Mouse (Mus musculus): ENCODE data around the gene Ern1. TPM values are rescaled to one million over a fixed set of nuclear protein-coding genes. Genes with fewer than 3 reads are reported as not detected.
"Not testable (repeated sequence)": the region's sequence is repeated elsewhere in the genome, so short reads cannot be mapped to it uniquely, and the experiment has no call there.

Ern1 gene
- total RNA-seq, 2 experiments from 2014 or later: 6.7 to 8.7 TPM

DNA sequence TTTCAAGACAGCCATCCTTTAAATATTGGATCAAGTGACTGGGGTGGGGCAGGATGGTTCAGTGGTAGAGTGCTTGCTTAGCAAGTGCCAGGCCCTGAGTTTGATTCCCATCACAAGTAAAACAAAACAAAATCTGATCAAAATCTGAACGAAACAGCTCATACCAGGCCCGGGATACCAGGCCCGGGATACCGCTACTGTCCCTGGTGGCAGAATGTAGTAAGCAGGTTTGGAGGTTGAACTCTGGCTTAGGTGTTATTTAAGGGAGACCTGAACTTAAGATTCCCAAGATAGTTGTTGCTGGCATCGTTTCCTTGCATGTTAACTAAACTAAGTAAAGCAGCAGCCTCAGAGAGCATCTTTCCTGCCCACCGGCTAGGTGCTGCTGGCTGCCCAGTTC is 18.6 kb upstream of the Ern1 start:
- intact Hi-C loops (cut with DNase I): no loop called here

GRCm38 (mm10) chr11:106504129-106504528 is 16.5 kb upstream of the Ern1 start:
- intact Hi-C loops (cut with DNase I): loop anchor here (5.0 kb wide), 2 partner anchors 108 to 123 kb away; partner anchors contain the start of gene Tex2
- DNase-seq (ENCODE audit: low spot score in 2 of 2): no peak

More for the DNA sequence above, 18.6 kb upstream of the Ern1 start:
- DNase-seq (ENCODE audit: low spot score in 2 of 2): no peak

- DNase-seq (ENCODE audit: low spot score in 2 of 2): peak; percentile 37 to 62
- intact Hi-C loops (cut with DNase I): loop anchor here (5.0 kb wide), 2 partner anchors 109 to 124 kb away; partner anchors contain the start of gene Tex2
Measured at GRCm38 (mm10) chr11:106503425-106503717, 15.7 kb upstream of the Ern1 start.

DNA sequence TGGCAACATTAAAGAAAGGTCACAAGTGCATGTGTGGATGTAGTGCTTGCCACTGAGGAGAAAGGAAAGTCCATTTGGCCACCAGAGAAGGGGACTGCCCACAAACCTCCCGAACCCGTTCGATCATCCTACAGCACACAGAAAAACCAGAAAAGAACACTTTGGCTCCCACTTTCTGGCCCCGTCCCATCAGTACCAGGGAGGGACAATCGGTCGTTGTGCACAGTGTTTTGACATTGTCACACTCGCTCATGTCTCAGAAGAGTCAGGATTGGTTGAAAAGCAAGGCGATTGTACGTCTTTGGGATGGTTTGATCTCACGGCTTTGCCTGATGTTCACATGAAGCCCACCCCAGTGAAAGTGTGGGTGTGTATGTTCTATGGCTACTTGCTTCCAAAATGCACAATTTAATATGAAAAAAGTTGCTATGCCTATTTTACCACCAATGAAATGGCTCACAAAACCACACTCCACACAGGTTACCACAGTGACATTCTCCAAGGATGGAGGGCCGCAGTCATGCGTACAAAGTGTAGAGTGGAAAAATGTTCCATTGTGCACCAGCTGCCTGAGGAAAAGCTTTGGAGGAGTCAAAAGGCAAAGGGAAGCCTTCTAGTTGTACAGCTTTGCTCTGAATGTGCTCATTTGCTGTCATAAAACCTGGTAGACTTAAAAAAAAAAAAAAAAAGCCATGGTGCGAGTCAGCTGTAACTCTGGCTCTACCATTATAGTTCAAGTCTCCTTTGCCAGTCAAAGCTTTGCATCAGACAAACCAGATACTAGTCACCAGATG is 15.2 kb upstream of the Ern1 start:
- no peak for DNase-seq (ENCODE audit: low spot score in 2 of 2)
- intact Hi-C loops (cut with DNase I): loop anchor here (5.0 kb wide), 2 partner anchors 109 to 124 kb away; partner anchors contain the start of gene Tex2

DNA sequence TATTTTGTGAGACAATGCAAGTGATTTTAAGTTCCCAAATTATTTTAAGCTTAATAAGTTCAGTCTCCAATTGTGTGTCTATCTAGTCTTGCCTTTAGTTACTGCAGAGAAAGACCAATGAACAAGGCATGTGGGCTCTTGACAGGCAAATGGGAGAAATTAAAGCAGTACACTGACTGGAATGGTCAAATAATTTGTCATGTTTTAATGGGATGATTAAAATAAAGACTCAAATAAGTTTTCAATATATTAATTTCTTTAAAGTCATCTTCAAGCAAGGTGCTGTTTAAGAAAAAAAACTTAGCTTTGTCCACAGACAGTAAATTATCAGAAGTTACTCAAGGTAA is 14.5 kb upstream of the Ern1 start:
- intact Hi-C loops (cut with DNase I): loop anchor here (5.0 kb wide), 2 partner anchors 110 to 125 kb away; partner anchors contain the start of gene Tex2
- no peak for DNase-seq (ENCODE audit: low spot score in 2 of 2)

DNA sequence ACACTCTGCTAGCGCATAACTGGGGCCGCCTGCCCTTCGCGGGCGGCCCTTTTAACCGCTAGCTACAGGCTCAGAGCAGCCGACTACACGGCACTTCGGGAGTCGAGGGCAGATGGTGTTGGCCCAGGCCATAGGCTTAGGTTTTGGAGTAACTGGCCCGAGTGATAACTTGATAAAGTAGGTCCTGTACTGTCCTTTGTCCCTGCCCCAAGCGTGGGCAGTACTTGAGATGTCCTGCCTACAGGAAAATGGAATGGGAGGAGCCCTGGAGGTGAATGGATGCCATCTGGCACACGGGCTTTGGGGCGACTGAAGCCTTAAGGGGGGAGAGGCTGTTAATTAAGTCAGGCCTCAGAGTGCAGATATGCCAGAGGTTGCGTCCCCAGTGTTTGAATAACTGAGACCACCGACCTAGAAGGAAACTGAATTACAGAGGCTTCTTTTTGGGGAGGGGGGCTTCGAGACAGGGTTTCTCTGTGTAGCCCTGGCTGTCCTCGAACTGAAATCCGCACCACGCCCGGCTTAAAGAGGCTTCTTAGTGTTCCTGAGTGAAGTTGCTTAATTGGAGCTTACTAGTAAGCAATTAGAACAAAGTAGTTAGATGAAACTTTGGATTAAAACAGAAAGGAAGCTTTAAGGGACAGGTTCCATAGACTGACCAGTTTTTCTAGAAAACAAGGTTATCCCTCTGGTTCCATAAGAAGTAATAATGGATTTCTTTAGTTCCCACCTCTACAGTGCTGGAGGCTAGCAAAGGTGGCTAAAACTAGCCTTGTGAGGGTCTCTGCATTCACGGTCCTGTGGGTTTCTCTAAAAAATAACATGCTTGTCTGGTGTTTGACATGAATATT is 13.9 kb upstream of the Ern1 start:
- DNase-seq (ENCODE audit: low spot score in 2 of 2): peak; percentile 45 to 50
- intact Hi-C loops (cut with DNase I): loop anchor here (5.0 kb wide), 2 partner anchors 111 to 126 kb away; partner anchors contain the start of gene Tex2

GRCm38 (mm10) chr11:106500393-106501307 is 13.0 kb upstream of the Ern1 start:
- DNase-seq (ENCODE audit: low spot score in 2 of 2): peak; percentile 98 to 99
- intact Hi-C loops (cut with DNase I): loop anchor here (5.0 kb wide), 2 partner anchors 112 to 127 kb away; partner anchors contain the start of gene Tex2

DNA sequence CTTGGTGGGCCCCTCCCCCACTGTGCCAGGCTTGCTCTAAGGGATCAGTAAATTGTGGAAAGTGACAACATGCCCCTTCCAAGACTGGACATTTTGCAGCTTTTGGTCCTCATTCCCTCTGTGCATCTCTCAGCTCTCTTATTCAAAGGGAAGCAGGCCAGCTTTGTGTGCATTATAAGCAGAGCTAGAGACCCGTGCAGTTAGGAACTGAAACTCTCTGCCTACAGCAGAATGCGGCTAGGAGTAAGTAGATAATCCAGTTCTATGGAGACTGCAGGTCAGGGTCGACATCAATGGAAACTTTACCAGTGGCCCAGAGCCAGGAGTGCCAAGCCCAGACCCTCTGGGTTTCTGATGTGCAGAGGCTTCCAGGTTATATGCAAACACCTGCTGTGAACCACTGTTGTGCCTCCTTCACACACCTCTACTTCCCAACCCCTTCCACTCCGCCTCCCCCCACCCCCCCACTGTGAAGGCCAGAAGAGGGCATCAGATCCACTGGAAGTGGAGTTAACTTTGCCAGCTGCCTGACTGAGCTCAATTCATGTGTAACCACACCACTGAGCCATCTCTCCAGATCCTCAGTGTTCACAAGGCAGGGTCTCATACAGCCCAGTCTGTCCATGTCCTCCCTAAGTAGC is 11.2 kb upstream of the Ern1 start:
- DNase-seq (ENCODE audit: low spot score in 2 of 2): no peak
- intact Hi-C loops (cut with DNase I): no loop called here

GRCm38 (mm10) chr11:106497926-106498325 is 10.3 kb upstream of the Ern1 start:
- intact Hi-C loops (cut with DNase I): no loop called here
- no peak for DNase-seq (ENCODE audit: low spot score in 2 of 2)

- DNase-seq (ENCODE audit: low spot score in 2 of 2); intact Hi-C loops (cut with DNase I): not testable (repeated sequence)
Measured at GRCm38 (mm10) chr11:106497009-106497408, 9.4 kb upstream of the Ern1 start.

DNA sequence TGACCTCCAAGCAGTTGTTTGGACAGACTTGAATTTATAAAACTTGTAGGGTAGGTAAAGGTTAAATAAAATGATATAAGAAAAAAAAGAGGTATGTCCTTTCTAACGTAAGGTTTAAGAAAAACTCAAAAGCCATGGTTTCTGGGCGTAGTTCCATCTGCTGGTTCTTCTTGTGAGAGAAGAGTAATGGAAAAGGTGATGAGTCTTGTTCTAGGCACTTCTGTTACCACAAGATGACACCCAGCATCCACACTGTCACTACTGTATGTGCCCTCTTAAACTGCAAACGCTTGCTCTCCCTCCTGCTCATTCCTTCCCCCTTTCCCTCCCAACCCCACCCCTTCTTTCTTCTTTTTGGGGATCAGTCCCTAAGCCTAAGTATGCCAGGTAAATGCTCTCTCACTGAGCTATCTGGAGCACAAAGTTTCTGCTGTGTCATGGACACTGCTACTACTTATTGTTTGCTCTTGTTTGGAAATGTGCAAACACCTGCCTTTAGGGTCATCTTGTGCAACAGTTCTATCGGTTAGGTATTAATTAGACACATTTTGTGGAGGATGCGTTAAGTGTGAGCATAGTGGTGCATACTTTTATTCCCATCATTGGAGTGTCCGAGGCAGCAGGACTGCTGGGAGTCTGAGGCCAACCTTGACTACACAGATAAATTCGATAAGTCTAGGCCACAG is 5.5 kb upstream of the Ern1 start:
- no peak for DNase-seq (ENCODE audit: low spot score in 2 of 2)
- intact Hi-C loops (cut with DNase I): no loop called here

GRCm38 (mm10) chr11:106491393-106491792 is 3.7 kb upstream of the Ern1 start:
- DNase-seq (ENCODE audit: low spot score in 2 of 2): peak; percentile 57 to 62
- intact Hi-C loops (cut with DNase I): loop anchor here (1.0 kb wide), 1 partner anchor 73 kb away; no protein-coding TSS in a partner anchor

GRCm38 (mm10) chr11:106490600-106490999 is 2.9 kb upstream of the Ern1 start:
- DNase-seq (ENCODE audit: low spot score in 2 of 2); intact Hi-C loops (cut with DNase I): not testable (repeated sequence)

DNA sequence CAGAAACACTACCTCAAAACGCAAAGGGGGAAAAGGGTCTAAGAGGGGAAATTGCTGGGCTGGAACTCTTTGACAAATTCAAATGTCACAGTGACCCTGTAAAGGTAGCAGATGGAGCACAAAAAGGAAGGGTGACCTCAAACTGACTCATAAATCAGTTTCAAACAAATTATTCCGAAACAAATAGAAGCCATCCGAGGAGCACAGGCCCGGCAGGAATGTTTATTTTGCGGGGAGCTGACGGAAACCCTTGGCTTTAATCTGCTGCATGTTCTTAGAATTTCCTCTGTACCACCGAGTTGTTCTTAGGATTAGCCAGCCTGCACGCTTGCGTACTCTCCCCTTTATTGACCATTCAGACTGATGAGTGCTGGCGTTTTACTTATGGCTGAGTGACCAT is 2.4 kb upstream of the Ern1 start:
- intact Hi-C loops (cut with DNase I): no loop called here
- no peak for DNase-seq (ENCODE audit: low spot score in 2 of 2)

DNA sequence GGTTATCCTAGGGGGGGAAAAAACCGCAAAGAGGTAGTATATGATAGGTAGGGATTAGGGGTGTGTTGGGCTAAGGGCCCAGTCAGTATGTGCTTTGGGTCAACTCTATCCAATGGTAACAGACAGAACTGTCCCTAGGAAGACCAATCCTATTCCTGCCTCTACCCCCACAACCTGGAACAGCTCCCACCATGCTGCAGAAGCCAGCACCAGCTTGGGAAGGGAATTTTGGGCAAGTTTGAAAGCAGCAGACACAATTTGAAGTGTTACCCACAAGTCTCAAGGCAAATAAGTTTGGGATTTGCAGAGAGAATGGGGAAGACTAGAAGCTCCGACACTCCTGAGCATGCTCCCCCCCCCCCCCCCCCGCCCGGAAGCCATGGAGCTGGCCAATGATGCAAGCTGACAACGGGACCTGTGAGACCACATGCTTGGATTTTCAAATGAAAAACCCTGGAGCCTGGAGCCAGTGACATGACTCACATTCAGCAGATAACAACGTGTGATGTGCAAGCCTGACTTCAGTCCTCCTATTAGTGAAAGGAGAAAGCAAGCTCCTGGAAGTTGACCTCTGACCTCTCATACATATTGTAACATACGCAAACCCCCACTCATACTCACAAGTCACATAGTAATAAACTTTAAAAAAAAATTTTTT is 1.5 kb upstream of the Ern1 start:
- peak in 1 of 2 experiments; percentile 48 for DNase-seq (ENCODE audit: low spot score in 2 of 2)
- intact Hi-C loops (cut with DNase I): loop anchor here (10.0 kb wide), 1 partner anchor 256 kb away; no protein-coding TSS in a partner anchor

DNA sequence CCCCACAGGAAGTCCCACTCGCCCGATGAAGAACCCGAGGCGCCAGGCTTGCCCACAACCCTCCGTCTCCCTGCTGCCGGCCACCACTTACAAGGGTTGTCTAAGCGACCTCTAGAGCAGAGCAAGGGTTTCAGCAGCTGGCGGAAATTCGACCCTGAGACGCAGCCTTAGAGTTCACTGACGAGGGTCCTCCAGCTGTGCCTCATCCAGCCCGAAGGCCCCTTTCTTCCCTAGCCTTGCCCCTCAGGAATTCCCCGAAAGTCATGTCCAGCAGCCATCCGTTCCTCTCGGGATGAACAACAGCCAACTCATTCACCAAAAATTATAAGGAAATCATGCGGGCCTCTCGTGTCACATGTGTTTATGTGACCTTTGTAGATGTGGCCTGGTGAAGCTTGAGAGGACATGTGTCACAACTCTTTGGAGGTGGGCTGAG is 492 bp upstream of the Ern1 start:
- intact Hi-C loops (cut with DNase I): loop anchor here (10.0 kb wide), 1 partner anchor 257 kb away; no protein-coding TSS in a partner anchor

More for the DNA sequence above, 492 bp upstream of the Ern1 start:
- DNase-seq (ENCODE audit: low spot score in 2 of 2): no peak

All from left cerebral cortex, postnatal 14 days (tissue).